Mouse (Mus musculus): ENCODE data around the gene Hmbs.
"Not testable (repeated sequence)": the region's sequence is repeated elsewhere in the genome, so short reads cannot be mapped to it uniquely, and the experiment has no call there.

The Hmbs gene

DNA sequence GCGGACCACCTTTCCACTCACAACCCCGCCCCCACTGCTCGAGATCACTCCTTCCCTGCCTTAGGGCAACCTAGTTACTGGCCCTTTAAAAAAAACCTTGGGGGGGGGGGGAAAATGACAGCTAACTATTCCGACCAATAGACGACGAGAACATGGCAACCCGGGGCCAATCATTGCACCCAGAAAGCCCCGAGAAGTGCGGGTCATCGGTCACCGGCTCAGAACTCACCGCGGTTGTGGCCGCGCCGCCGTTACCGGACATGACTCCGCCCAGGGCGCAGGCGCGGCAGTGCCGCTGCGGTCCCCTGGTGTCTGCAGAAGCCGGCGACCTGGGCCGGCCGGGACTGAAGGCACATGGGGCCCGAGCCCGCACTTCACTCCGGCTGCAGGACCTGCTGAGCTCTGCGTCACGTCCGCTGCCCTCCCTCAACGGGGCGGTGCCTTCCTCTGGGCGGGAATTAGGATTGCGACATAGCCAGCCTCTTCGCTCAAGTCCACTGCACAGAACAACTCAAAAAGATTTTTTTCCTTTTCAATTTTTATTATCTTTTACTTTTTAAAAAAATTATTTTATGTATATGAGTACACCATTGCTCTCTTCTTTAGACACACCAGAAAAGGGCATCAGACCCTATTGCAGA is at the start of gene Hmbs:
TSS of gene Hmbs (minus strand) at position 448 of the 641 bp plus-strand sequence.
- peak; percentile 89 for DNase-seq

DNA sequence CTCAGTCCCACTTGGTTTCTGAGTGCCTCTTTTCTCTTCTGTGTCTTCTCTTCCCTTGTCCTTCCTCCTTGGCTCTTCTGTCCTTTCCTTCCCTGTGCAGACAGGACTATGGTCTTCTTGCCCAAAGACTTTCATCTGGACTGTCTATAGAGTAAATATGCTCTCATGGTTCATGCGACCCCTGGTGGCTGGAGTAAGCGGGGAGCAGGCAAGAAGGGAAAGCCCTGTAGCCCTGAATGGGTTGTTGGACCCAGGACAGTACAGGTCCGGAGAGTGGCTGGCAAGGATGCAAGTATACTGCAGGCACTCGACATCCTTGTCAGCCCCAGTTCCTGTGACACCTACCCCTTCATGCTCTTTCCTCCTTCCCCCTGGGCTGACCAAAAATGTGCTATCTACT is 47.4 kb upstream of the Hmbs start:
- DNase-seq, result peak; percentile 81

DNA sequence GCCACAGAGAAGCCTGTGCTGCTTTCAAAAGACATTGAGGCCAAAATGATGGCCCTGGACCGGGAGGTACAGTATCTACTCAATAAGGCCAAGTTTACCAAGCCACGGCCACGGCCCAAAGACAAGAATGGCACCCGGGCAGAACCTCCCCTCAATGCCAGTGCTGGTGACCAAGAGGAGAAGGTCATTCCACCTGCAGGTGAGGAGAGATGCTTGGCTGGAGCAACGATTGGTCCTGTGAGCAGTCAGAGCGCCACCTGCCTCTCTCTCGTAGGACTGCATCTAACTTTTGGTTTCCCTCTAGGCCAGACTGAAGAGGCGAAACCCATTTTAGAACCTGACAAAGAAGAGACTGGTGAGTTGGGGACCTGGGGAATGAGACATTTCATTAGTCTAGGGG is 45.2 kb upstream of the Hmbs start:
- DNase-seq, result peak; percentile 78

DNA sequence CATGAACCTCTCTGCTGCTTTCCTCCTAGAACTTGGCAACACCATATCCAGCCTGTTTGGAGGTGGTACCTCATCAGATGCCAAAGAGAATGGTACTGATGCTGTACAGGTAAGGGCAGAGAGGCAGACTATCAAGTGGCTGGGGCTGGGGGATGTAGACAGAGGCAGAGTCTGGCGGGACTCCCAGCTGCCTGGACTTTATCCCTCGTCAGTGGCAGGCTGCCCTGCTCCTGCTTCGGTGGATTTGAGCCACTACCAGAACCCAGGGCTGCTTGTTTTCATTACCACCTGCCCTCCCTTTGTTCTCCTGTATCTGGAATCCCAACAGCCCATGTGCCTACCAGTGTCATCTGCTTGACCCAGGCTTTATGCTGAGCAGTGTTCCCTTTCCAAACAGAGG is 43.2 kb upstream of the Hmbs start:
- no peak for DNase-seq

DNA sequence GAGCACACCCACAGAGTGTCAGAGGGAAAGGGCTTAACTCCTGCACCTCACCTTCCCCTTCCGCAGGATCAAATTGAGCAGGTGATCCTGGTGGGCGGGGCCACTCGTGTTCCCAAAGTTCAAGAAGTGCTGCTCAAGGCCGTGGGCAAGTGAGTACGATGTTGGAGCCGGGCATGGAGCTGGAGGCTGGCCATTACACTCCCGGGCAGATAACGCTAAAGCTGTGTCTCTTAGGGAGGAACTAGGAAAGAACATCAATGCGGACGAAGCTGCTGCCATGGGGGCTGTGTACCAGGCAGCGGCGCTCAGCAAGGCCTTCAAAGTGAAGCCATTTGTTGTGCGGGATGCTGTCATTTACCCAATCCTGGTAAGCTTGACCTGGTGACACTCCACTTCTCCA is 40.6 kb upstream of the Hmbs start:
- DNase-seq, result no peak

DNA sequence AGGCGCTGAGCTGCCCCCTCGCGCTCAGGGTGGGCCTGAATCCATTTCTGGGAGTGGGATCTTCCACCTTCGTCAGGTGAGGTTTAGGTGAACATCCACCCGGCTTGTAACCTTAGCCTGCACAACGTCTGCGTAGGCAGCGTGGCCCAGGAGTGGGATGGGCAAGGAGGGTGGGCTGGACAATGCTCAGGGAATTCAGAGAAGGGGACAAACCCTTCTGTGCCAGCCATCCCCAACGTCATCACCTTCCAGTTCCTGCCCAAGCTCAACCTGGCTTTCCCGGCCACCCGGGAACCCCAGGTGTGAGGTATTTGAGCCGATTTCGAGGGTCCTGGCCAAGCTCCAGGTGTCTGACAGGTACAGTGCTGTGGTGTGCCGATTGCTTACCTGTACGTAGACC is 35.8 kb upstream of the Hmbs start:
- DNase-seq, result no peak

DNA sequence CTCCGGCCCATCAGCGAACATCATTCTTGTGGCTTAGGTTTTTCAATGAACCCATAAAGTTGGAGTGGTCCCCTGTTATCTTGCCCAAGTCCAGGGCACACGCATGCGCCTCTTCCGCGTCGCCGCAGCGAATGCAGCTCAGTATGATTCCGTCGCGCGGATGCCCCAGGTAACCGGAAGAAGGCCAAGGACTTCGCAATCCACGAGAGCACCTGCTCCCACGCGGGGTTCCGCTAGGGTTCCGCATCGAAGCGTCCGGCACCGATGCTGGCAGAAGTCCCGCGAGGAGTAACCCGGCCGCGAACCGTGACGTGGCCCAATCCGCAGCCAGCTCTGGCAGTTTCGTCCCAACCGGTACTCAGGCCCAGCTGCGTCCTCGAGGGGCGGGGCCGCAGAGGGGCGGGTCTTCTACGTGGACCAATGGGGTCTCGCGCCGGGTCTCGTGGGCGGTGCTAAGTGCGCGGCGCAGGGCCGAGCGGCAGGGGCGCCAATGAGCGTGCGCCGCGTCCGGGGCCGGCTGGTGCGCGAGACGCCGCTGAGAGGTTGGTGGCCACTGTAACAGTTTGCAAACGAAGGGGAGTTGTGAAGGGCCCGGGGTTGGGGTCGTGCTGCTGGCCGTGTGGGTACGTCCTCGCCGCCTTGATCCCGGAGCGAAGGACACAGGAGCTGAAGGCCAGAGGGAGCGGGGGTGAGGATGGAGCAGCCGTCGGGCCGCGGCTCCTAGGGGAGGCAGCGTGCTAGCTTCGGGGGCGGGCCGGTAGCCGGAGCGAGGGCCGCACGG is 35.2 kb upstream of the Hmbs start, which contains the start of gene Hyou1:
TSS of gene Hyou1 (plus strand) at position 437 of the 781 bp plus-strand sequence.
- peak; percentile 99 for DNase-seq

DNA sequence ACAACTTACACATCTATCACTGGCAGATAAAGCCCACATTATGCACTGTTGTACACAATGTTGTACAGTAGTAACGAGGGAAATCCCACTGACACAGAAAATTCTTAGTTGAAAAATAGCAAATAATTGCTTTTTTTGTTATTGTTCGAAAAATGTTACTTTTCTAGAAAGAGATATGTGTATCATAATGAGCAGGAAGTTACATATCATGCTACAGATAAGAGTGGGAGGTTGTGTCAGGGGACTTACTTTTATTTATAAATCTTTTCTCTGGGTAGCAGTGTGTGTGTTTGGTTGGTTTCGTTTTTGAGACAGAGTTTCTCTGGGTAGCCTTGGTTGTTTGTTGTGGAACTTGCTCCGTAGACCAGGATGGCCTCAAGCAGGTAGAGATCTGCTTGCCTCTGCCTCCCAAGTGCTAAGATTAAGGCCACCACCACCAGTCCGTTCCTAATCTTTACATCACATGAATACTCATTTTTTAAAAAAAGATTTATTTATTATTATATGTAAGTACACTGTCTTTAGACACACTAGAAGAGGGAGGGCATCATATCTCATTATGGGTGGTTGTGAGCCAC is 34.2 kb upstream of the Hmbs start:
- no peak for DNase-seq

DNA sequence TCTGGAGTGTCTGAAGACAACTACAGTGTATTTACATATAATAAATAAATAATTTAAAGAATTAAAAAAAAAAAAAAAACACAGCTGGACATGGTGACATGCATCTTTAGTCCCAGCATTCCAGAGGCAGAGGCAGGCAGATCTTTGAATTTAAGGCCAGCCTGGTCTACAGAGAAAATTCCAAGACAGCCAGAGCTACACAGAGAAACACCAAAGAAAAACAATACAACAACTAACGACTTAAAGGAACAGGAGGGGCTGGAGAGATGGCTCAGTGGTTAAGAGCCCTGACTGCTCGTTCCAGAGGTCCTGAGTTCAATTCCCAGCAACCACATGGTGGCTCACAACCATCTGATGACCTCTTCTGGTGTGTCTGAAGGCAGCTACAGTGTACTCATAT is 33.3 kb upstream of the Hmbs start:
- DNase-seq, result not testable (repeated sequence)

DNA sequence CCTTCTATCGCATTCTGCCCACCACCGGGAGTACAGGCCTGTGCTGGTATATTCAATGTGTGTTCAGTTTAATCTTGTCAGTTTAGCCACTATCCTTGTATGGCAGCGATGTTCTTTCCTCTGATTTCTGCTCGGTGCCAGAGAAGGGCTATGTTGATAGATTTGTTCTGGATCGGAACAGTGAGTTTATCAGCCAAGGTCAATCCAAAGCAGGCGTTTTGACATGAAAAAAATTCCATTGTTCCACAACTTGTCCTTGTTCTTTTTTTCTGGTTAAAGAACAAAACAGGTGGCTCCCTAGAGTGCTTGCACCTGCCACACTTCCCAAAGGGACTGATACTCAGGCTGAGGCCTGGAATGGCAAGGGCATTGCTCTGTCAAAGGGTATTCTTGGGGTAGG is 32.1 kb upstream of the Hmbs start:
- no peak for DNase-seq

DNA sequence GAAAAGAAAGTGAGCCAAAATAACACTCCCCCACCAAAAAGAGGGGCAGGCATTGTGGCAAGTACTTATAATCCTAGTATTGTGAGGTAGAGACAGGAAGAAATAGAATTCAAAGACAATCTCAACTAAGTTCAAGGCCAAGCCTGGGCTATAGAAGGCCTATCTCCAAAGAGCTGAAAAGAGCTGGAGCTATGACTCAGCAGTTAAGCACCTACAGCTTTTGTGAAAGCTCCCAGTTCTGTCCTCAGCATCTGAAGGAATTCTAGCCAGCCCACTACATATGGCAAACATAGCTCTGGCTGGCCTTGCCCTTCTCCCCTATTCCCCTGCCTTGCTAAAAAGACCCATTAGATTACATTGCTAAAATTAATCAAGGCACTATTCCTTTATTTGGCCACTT is 29.4 kb upstream of the Hmbs start:
- DNase-seq, result no peak

DNA sequence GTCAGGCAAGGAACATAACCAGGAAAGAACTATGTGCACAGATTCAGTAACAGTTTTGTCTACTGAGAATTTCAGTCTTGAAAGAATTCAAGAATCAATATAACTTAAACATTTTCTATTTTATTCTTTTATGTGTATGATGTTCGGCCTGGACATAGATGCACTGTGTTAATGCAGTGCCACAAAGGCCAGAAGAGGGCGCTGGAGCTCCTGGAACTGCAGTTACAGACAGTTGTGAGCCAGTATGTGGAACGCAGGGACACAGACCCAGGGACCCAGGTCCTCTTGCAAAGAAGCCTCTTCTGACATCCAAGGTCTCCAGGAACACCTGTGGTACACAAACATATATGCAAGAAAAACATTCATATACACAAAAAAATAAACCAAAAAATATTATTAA is 20.5 kb upstream of the Hmbs start:
- peak; percentile 67 for DNase-seq

DNA sequence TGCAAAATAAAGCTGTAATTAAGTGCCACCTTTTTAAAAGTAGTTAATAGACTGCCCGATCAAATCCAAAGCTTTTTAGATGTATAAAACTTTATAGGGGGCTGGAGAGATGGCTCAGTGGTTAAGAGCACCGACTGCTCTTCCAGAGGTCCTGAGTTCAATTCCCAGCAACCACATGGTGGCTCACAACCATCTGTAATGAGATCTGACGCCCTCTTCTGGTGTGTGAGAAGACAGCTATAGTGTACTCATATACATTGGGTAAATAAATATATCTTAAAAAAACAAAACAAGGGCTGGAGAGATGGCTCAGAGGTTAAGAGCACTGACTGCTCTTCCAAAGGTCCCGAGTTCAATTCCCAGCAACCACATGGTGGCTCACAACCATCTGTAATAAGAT is 17.9 kb upstream of the Hmbs start:
- DNase-seq, result not testable (repeated sequence)

DNA sequence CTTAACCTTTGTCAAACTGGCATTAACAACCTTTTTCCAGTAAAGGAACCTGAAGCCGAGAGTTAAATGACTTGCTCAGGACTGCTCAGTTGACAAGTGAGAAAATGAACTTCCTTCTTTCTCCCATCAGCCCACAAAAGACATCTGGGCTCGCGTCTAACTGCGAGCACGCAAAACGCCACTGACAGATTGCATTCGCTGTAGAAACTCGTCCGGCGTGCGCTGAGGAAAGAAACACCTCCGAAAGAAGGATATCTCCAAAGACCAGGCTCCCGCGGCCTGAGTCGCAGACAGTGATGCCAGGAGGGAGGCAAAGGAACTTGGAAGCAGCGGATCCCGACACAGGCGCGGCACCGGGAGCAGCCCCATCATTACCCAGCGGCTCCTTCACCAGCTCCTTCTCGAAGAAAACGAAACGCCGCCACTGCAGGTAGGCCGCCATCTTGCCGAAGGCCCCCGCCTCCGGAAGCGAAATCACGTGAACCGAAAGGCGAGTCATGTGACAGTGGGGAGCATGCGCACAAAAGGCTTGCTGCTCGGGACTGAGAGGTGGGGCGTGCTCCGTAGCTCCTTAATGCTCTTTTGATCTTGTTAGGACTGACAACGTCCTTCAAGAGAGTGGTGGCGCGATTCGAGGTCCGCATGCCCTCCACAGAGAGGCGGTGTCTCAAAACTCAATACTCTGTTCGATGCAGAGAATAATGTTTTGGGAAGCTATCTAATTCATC is 17.3 kb upstream of the Hmbs start, which contains the start of gene Vps11:
TSS of gene Vps11 (minus strand) at position 481 of the 728 bp plus-strand sequence.
- peak; percentile 96 for DNase-seq

DNA sequence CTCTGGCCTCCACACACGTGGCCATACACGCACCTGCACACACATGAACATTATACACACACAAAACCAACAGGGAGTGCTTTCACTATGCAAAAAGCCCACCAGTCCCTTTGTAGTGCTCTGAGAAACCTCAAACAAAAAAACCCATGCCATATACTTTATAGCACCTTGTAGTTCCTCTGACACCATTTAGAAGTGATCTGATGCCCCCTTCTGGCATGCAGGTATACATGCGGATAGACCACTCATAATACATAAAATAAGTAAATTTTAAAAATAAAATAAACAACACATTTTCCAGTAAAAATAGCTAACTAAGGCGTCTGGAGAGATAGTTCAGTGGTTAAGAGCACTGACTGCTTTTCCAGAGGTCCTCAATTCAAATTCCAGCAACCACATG is 13.2 kb upstream of the Hmbs start:
- DNase-seq, result peak; percentile 49

DNA sequence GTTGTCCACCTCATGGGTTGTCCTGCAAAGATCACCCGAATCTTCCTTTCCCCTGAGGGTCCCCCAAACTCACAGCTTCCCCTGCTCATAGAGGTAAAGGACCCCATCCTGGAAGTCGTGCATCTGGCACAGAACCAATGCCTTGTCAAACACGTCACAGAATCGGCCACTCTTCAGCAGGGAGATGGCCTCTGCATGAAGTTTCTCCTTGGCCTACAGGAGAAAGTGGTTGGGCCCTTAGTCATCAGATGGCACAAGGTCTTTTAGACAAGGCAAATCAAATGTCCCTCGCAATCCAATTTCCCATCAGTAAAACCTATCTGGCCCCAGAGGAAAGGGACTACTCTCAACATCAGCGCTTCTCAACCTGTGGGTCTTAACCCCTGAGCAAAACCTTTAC is 9.1 kb upstream of the Hmbs start:
- no peak for DNase-seq

DNA sequence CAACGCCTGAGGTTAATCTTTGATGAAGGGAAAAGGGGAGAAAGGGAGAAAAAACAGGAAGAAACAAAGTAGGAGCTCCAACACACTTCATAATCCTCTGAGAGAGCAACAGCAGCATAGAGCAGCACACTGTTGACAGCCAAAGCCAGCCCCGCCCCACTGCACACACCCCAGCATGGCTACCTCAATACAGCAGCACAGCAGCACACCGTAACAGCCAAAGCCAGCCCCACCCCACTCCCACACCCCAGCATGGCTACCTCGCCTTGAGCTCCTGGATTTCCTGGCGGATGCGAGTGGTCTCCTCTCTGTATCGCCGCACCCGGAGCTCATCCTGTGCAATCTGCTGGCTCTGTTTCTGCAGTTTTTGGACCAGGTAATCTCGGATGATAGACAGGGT is 8.3 kb upstream of the Hmbs start:
- no peak for DNase-seq

DNA sequence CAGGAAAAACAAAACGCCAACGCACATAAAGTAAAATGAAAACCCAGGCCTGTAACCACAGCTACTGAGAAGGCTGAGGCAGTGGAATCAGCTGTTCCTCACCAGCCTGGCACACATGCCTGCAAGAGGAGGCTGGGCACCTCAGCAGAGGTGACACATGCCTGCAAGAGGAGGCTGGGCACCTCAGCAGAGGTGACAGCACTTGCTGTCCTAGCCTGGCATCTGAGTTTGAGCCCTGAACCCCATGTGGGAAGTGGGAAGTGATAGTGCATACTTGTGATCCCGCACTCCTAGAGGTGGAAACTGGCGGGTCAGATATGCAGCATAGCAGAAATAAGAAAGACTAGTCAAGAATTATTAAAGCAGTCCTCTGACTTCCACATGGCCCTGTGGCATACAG is 7.4 kb upstream of the Hmbs start:
- DNase-seq, result no peak

DNA sequence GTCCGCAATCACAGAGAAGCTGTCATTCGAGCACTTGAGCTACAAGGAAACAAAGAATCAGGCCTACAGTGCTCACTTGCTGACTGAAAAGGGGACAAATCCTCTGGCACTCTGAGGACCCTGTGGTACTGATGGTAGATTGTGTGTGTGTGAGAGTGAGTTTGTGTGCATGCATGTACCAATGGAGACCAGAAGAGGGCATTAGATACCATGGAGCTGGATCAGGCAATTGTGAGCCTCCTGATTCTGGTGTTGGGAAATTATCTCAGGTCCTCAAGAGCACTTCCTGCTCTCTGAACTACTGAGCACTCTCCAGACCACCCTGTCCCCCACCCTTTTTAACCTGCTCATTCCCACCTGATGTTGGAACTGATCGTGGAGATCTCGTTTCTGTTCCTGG is 4.5 kb upstream of the Hmbs start:
- DNase-seq, result no peak

DNA sequence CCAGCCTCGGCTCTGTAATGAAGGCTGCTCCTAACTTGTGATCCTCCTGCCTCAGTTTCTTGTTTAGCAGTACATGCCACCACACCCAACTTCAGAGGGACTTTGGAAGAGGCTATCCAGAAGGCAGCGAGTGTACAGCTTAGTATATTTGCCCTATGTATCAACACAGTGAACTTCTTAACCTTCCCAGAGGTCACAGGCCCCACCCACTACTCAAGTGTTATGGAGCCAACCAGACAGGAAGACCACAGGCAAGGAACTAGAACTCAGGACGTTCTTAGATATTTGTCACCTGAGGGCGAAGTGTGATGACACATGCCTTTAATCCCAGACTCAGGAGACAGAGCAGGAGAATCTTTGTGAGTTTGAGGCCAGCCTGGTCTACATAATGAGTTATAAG is 3.6 kb upstream of the Hmbs start:
- no peak for DNase-seq

DNA sequence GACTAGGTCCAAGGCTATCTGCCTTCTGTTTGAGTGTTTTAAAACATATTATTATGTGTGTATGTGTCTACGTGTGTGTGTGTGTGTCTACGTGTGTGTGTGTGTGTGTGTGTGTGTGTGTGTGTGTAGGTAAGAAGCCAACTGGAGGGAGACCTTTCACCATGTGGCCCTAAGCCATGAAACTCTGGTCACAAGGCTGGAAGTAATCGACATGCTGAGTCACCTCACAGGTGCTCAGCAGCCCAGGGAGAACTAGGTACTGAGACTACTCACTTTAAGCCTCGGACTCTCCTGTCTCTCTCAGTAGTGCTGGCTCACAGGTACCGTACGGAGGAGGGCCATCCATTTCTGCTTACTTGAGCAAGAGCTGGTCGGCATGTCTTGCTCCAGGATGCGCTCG is 3.1 kb upstream of the Hmbs start:
- DNase-seq, result no peak

DNA sequence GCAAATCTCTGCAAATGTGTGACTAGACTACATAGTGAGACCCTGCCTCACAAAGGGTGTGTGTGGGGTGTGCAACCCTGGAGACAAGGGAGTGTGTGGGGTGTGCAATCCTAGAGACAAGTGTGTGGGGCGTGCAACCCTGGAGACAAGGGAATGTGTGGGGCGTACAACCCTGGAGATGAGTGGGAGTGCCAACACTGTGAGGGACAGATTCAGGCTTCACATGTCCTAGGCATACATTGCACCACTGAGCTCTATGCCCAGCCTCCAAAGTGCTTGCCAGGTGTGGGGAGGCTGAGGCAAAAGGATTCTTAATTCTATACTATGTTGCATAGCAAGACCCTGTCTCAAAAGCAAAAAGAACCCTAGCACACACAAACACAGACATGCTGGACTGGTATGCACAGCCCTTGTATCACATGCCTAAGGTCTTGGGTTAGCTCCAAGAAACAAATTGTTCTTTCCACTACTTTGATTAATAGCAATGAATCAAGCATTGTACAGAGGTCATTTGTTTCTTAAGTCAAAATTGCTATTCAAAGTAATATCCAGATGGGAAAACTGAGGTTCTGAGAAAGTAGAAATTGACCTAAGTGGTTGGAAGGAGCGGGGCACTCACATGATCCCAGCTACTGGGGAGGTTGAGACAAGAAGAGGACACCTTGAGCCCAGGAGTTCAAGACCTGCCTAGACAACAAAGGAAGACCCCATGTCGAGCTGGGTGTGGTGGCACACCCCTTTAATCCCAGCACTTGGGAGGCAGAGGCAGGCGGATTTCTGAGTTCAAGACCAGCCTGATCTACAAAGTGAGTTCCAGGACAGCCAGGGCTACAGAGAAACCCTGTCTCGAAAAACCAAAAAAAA is 1.8 kb upstream of the Hmbs start:
- no peak for DNase-seq

DNA sequence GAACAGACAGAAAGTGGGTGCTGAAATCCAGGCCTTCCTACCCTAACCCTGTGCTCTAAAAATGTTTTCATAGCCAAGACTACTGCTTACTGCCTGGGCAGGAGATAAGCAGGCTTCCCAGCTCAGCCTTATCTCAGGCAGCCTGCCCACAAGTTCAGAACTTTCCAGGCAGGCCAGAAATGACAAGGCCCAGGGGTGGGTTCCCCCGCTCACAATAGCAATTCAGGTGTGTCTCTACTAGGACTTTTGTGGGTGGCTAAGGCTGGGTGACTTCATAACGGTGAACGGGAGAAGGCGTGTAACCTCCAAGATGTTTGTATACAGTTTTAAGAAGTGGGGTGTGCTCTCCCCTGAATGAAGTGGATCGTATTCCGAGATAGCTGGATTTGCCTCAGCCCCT is 738 bp downstream of the Hmbs start:
- no peak for DNase-seq

All from thymus, postnatal 4 days (tissue).